Mouse (Mus musculus): Measurements from ENCODE around the gene Slc9a1. TPM values are rescaled to one million over a fixed set of nuclear protein-coding genes. Genes with fewer than 3 reads are reported as not detected.
A peak's percentile ranks its signal among the peaks of the same experiment; 100 is the strongest.

The Slc9a1 gene
- total and polyA plus RNA-seq, 2 experiments from 2014 or later = 10.1 to 16.0 TPM

DNA sequence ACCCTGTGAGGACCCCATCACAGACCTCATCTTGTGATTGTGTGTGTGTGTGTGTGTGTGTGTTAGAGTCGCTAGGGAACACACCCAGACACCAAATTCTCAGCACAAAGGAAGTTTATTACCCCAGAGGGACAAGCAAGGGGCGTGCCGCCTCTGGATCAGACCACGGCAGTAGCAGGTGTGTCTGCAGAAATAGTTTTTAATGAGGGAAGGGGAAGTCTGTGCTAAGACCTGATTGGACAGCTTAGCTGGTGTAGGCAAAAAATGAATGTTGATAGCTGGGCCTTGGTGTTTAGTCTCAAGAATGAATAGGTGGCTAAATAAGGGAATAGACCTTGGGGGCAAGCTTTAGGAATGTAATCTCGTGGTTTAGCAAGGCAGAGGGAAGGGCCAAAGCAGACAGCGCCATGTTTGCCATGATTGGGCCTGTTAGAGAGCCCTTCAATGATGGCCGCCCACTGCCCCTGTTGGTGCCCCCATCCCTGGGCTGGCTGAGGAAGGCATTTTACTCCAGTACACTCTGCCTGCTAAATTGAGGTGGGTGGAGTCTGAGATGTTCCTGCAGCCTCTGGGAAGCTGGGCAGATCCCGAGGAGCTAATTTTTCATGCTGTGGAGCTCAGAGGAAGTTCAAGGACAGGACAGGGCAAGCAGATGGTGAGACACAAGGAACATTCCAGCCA, 79.3 kb downstream of the Slc9a1 start:
- Histone ChIP-seq H3K4me1 (ENCODE audit: insufficient read depth) (no peaks in the 10 kb centered on the region), H3K4me2 (ENCODE audit: low read depth) (no peak overlapping the region), H3K36me3 (ENCODE audit: insufficient read depth) (no peaks in the 10 kb centered on the region), H3K27ac (ENCODE audit: low read depth, low read length) (no peak overlapping the region), H3K9me3 (ENCODE audit: low read length) (no peaks in the 10 kb centered on the region), H3K4me3 (ENCODE audit: low read depth, low read length) (no peak overlapping the region), H3K27me3 (ENCODE audit: insufficient read depth, low read length) (no peaks in the 10 kb centered on the region; the same call in 1 of the 2 replicates), H3K9ac (no peak overlapping the region)
- no peak for TF ChIP-seq CTCF (IDR thresholded peaks at IDR 0.05; ENCODE audit: low read depth)
- DNase-seq (no peak), ATAC-seq (no peak)
- 74% methylated on average over 8 of the region's 8 CpGs for WGBS

DNA sequence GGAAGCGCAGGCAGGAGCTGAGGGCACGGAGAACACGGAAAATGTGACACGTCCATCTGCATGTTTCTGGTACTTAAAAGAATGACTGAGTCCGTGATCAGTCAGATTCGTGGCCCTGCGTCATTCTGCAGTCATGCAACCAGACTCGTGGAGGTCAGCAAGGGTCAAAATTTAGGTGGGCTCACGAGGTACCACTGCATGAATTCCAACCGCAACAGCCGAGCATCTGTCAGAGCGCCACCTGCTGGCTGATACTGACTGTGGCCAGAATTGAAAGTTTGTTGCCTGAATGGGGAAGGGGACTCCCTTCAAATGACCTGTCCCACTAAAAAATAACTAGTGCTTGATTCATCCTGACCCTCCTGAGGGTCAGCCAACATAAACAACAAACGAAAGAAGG, 80.2 kb downstream of the Slc9a1 start:
- TF ChIP-seq CTCF (IDR thresholded peaks at IDR 0.05; ENCODE audit: low read depth) = peak; percentile 86
- Histone ChIP-seq H3K4me2 (ENCODE audit: low read depth) (0 out of 2 replicates have a peak overlapping the region, but pooled peaks have one; percentile 8), H3K27ac (ENCODE audit: low read depth, low read length) (no peak overlapping the region), H3K9ac (no peak overlapping the region), H3K4me3 (ENCODE audit: low read depth, low read length) (no peak overlapping the region), H3K36me3 (ENCODE audit: insufficient read depth) (no peaks in the 10 kb centered on the region), H3K27me3 (ENCODE audit: insufficient read depth, low read length) (no peaks in the 10 kb centered on the region; the same call in 1 of the 2 replicates), H3K4me1 (ENCODE audit: insufficient read depth) (no peaks in the 10 kb centered on the region), H3K9me3 (ENCODE audit: low read length) (no peaks in the 10 kb centered on the region)
- peak; percentile 66 for DNase-seq
- no peak for ATAC-seq
- WGBS = 14% methylated on average over 13 of the region's 13 CpGs

DNA sequence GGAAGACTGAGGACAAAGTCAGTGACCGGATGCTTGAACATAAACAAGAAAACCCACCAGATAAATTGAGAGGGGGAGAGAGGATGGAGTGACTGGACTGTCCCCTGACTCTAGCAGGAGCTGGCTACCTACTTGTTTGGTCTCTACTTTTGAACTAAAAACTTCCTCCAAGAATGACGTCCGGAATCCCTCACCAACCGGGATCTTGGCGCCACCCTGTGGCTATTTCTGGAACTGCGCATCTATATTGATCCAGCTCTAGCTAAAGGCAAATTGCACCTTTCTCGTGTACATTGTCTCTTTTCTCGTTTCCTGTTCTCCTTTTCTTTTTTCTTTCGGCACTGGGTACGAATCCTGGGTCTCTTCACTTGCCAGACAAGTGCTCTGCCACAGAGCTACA, 82.0 kb downstream of the Slc9a1 start:
- Histone ChIP-seq H3K4me3 (ENCODE audit: low read depth, low read length) (no peak overlapping the region), H3K4me2 (ENCODE audit: low read depth) (no peak overlapping the region), H3K9ac (no peak overlapping the region), H3K36me3 (ENCODE audit: insufficient read depth) (no peaks in the 10 kb centered on the region), H3K9me3 (ENCODE audit: low read length) (no peaks in the 10 kb centered on the region), H3K4me1 (ENCODE audit: insufficient read depth) (no peaks in the 10 kb centered on the region), H3K27me3 (ENCODE audit: insufficient read depth, low read length) (no peaks in the 10 kb centered on the region), H3K27ac (ENCODE audit: low read depth, low read length) (no peak overlapping the region)
- ATAC-seq (peak; percentile 20; the same call in 1 of the 2 replicates), DNase-seq (peak; percentile 91)
- WGBS = 8% methylated on average over 10 of the region's 10 CpGs
- peak; percentile 95 for TF ChIP-seq CTCF (IDR thresholded peaks at IDR 0.05; ENCODE audit: low read depth)

DNA sequence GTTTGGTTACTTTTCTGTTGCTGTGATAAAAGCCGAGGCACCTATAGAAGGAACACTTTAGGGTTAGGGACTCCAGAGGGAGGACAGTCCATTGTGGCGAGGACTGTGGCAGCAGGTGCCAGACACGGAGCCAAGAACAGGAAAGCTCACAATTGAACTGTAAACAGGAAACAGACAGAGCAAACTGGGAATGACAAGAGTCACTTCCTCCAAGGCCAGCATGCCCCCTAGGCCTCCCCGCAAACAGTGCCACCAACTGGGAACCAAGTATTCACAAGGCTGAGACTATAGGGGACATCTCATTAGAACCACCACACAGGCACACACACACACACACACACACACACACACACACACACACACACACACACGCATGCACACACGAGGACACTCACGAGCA, 82.9 kb downstream of the Slc9a1 start:
- Histone ChIP-seq H3K9me3 (ENCODE audit: low read length) (no peaks in the 10 kb centered on the region), H3K4me2 (ENCODE audit: low read depth) (no peak overlapping the region), H3K27ac (ENCODE audit: low read depth, low read length) (no peak overlapping the region), H3K36me3 (ENCODE audit: insufficient read depth) (no peaks in the 10 kb centered on the region), H3K4me3 (ENCODE audit: low read depth, low read length) (no peak overlapping the region), H3K9ac (no peak overlapping the region), H3K27me3 (ENCODE audit: insufficient read depth, low read length) (no peaks in the 10 kb centered on the region), H3K4me1 (ENCODE audit: insufficient read depth) (no peaks in the 10 kb centered on the region)
- TF ChIP-seq CTCF (IDR thresholded peaks at IDR 0.05; ENCODE audit: low read depth) = no peak
- DNase-seq = no peak
- 68% methylated on average over 6 of the region's 7 CpGs for WGBS
- ATAC-seq = no peak

DNA sequence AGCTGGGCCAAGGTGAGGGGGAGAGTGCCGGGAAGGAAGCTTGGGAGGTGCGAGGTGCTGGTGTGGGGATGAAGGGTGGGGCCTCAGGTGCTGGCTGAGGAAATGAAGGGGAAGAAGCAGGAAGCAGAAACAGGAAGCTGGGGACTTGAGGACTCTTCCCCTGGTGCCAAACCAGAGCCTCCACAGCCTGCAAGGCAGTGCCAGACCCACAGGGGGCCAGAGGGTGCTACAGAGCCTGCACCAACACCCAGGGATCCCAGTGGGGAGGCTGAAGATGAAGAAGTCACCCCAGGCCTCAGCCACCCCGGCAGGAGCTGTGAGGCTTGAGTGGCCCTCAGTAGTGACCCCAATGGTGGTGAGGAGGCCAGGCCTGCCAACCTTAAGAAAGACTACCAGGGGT, 88.5 kb downstream of the Slc9a1 start:
- Histone ChIP-seq H3K36me3 (ENCODE audit: insufficient read depth) (no peaks in the 10 kb centered on the region), H3K9me3 (ENCODE audit: low read length) (no peaks in the 10 kb centered on the region), H3K4me1 (ENCODE audit: insufficient read depth) (no peaks in the 10 kb centered on the region), H3K27me3 (ENCODE audit: insufficient read depth, low read length) (no peaks in the 10 kb centered on the region), H3K27ac (ENCODE audit: low read depth, low read length) (no peak overlapping the region), H3K9ac (no peak overlapping the region), H3K4me3 (ENCODE audit: low read depth, low read length) (no peak overlapping the region), H3K4me2 (ENCODE audit: low read depth) (no peak overlapping the region)
- TF ChIP-seq CTCF (IDR thresholded peaks at IDR 0.05; ENCODE audit: low read depth) = no peak
- 71% methylated on average over 3 of the region's 3 CpGs for WGBS
- no peak for ATAC-seq
- no peak for DNase-seq

DNA sequence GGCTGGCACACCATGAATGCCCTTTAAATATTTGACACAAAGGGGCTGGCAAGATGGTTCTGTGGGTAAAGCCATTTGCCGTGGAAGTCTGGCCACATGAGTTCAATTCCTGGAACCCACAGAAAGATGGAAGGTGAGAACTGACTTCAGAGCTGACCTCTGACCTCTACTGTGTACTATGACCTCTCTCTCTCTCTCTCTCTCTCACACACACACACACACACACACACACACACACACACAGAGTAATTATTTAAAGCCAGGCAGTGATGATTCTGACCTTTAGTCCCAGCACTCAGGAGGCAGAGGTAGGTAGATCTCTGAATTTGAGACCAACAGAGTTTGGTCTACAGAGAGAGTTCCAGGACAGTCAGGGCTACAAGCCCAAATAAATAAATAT, 90.5 kb downstream of the Slc9a1 start:
- 74% methylated on average over 1 of the region's 1 CpGs for WGBS
- H3K36me3 ChIP-seq (ENCODE audit: insufficient read depth) = no peaks in the 10 kb centered on the region
- no peak for DNase-seq
- H3K4me1 ChIP-seq (ENCODE audit: insufficient read depth) = no peaks in the 10 kb centered on the region
- TF ChIP-seq CTCF (IDR thresholded peaks at IDR 0.05; ENCODE audit: low read depth) = no peak
- H3K4me3 ChIP-seq (ENCODE audit: low read depth, low read length) = no peak overlapping the region
- H3K27me3 ChIP-seq (ENCODE audit: insufficient read depth, low read length) = no peaks in the 10 kb centered on the region
- H3K9ac ChIP-seq = no peak overlapping the region
- H3K4me2 ChIP-seq (ENCODE audit: low read depth) = no peak overlapping the region
- ATAC-seq = no peak
- no peaks in the 10 kb centered on the region for H3K9me3 ChIP-seq (ENCODE audit: low read length)
- no peak overlapping the region for H3K27ac ChIP-seq (ENCODE audit: low read depth, low read length)

DNA sequence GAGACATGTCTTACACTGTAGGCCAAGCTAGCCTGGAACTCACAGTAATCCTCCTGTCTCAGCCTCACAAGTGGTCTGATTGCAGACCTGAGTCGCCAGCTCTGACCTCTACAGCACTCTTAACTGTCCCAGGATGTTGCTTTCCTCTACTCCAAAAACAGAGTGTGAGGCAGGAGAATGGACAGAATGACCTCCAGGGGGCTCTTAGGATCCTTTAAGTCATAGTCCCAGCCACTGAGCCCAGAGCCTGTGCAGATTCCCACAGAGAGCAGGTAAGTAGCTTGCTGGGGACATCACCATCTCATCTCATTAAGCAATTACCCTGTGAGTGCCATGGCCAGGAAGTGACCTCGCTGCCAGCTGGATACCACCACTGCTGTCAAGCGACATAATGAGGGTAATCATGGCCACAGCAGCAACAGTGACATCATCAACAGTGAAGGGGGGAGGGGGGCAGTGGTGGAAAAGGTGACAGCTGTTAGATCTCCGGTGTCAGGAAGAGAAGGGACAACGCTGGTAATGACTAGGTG, 91.4 kb downstream of the Slc9a1 start:
- no peaks in the 10 kb centered on the region for H3K4me1 ChIP-seq (ENCODE audit: insufficient read depth)
- no peak overlapping the region for H3K4me3 ChIP-seq (ENCODE audit: low read depth, low read length)
- no peak overlapping the region for H3K9ac ChIP-seq
- DNase-seq (no peak), ATAC-seq (no peak)
- no peak for TF ChIP-seq CTCF (IDR thresholded peaks at IDR 0.05; ENCODE audit: low read depth)
- no peaks in the 10 kb centered on the region for H3K36me3 ChIP-seq (ENCODE audit: insufficient read depth)
- no peak overlapping the region for H3K27ac ChIP-seq (ENCODE audit: low read depth, low read length)
- no peaks in the 10 kb centered on the region for H3K9me3 ChIP-seq (ENCODE audit: low read length)
- H3K27me3 ChIP-seq (ENCODE audit: insufficient read depth, low read length) = no peaks in the 10 kb centered on the region
- H3K4me2 ChIP-seq (ENCODE audit: low read depth) = no peak overlapping the region
- WGBS = 53% methylated on average over 5 of the region's 5 CpGs
